Mouse (Mus musculus) spleen, postnatal 14 days (tissue): ENCODE data around the gene Rps16.

Experiments
- DNase-seq, 2 experiments: peaks; one replicate each; pipeline ENCODE4 v3.0.0; 2021 to 2022; ENCODE audit warnings: low spot score in 2 of 2

Rps16 gene

DNA sequence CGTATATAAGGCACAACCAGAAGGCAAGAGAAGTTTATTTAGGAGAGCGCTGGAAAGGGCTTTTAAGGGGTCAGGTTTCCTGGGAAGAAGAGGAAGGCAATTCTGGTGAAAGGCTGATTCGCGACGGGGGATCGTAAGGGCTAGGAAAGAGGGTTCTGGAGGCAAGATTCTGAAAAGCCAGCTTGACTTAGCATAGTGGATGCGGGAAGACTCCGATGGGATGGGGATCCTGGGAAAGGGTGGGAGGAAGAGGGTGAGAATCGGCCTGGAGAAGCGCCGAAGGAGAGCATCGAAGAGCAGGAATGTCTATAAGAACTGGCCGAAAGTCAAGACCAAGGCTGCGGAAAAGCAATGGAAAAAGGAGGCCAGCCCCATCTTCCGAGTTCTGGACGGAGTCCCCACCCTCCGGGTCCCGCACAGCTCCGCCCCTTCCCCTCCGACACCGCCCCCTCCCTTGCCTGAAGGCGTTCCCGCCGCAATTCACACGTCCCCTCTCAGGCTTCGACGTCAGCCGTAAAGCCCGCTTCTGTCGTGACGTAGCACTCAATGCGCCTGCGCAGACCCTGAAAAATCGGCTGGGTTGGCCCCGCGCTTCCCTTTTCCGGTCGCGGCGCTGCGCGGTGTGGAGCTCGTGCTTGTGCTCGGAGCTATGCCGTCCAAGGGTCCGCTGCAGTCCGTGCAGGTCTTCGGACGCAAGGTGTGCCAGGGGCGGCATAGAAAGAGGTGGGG, at the start of gene Rps16:
TSS of gene Rps16 (plus strand) at position 498 of the 729 bp plus-strand sequence.
- peak; percentile 98 for DNase-seq

DNA sequence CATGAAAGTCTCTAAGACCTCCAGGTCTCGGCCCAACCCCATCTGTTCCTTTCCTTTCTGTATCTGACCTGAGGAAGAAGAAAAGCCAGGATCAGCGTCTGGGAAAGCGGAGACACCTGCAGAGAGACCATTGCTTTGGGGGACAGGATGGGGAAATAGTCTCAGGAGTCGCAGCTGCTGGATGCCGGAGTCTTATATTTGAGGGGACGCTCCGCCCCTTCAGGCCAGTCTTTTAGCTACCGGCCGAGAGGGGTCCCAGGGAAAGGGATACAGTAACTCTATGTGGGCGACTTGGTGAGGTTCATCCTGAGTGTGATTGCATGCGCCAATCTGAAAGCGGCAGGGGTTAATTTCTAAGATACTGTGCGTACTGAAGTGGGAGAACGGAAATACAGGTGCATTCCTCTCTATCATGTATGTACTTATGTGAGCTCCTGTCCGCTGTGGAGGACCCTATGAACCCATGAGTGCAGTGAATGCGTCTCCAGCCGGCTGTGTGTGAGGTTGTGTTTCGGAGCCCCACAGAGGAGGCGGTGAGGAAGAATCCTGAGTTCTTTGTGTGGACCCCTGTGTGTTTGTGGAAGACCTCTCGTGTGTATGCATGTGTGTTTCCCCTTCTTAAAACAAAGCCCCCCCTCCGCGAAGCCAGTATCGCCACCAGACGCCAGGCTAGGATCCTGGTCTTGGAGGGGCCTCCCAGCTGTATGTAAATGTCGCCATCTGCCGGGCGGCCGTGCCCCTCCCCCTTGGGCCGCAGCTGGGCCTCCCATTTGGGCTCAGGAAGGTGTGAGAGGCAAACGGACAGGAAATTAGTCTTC, 48.6 kb upstream of the Rps16 start, which contains the start of gene Dll3:
TSS of gene Dll3 (minus strand) at position 623 of the 818 bp plus-strand sequence.
- peak; percentile 36 to 51 for DNase-seq

DNA sequence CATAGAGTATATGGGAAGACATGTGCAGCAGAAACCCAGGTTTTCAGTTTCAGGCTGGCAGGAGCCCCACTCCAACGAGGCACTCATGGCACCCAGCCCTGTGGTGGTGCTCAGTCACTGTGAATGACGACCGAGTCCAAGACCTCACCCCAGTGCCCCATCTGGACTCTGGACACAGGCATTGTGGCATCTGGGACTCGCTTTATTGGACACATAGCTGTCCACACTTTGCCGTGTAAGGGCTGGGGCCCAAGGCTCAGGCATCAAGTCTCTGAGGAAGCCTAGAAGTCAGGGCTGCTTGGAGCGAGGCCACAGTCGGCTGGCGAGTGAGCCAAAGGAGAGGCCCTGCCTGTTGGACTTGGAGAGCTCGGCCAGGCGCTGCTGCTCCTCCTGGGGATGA, 44.8 kb upstream of the Rps16 start:
- no peak for DNase-seq

DNA sequence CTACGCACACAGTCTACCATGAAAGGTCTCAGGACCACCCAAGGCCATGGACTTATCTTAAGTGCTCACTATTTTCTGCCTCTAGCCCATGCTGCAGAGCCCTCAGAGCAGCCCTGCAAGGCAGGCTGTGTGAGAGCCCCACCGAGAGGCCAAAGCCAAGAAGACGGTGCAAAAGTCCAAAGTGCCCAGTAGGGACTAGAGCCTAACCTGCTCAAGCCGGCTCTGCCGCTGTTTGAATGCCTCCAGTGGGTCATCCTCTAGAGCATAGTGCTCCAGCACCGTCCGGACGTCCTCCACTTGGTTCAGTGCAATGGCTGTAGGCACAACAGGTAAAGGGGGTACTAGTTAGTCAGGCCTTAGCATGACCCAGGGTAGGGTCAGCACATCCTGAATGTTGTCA, 44.2 kb upstream of the Rps16 start:
- DNase-seq: no peak

DNA sequence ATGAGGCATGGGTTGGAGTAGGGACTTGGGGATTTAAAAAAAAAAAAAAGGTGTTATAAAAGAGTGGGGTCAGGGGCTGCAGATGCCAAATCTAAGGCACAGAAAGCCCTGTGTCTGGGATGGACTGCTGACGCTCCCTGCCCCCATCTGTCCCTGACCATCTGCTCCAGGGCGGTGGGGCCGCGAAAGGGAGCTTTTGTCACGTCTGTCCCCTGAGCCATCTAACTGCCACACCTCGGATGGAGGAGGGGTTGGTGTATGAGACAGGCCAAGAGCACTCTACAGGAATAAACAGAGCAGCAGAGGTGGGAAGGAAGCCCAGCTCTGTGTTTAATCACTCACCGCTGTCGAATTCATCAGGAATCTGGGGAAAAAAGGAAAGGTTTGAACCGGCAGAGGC, 40.7 kb upstream of the Rps16 start:
- no peak for DNase-seq

DNA sequence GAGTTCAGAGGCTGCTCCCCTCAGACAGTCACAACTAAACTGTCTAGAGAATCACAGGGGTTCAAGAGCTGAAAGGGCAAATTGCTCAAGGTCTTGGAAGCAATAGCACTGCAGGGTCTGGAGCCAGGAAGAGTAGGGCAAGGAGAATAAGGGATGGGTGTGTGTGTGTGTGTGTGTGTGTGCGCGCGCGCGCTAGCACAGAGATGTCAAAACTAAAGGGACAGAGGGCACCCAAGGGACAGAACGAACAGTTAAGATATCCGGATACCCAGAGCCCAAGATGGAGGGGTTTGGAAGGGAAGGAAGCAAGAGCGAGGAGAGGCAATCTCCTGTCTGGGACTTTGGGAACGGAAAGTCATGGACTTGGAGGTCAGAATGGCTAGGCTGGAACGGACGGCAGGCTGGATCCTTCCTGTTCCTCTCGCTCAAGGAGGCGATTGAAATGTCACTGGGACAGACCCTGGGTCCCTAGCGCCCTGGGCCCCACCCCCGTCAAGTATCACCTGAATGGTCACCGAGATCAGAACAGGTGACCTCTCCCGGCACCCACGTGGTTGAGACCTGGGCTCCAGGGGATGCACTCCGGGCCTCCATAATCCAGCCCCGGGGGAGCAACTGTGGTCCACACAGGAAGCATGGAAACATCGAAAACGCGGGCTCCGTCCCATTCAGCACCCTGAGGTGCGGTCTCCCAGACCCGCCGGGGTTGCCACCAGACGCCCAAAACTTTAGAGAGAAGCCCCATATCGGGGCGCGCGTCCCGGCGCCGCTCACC, 39.1 kb upstream of the Rps16 start:
- no peak for DNase-seq

DNA sequence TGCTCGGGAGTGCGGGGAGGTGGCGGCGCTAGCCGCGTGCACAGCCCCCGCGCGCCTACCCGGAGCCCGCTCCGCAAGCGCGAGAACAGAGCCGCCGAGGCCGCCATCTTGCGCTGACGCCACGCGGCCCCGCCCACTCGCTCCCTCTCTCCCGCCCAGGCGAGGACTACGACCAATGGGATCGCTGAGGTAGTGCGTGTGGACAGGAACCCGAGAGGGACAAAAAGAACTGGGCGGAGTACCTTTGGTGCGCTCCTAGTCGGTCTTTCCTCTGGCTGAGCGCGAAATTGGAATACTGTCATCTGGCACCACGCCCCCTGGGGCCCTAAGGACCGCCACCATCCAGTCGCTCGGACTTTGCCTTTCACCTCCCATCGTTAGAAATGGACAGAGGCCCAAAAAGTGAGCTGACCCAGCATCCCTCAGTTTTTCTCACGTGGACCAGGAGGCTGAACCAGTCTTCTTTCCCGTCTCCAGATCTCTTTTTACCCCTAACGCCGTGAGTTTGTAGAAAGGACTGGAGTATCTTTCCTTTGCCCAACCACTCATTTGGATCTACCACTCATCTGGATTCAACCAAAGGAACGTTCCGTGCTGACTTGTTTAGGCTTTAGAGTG, 38.4 kb upstream of the Rps16 start, which contains the start of gene Timm50:
TSS of gene Timm50 (minus strand) at position 147 of the 618 bp plus-strand sequence.
- DNase-seq: peak; percentile 96 to 98

DNA sequence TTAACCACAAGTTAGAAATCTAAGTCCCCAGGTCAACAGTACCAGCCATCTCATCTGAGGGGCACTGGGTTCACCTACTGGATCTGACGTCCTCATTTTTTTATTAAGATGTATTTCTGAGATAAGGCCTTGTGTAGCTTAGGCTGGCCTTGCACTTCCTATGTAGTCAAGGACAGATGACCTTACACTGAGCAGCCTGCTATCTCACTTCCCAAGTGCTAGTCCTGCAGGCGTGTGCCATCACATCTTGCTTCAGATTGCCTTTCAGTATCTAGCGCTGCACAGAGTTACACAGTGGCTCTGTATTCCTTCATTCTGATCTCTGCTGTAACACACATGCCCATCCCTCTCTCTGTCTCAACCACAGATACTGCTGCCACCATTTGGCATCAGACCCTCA, 32.4 kb upstream of the Rps16 start:
- no peak for DNase-seq

DNA sequence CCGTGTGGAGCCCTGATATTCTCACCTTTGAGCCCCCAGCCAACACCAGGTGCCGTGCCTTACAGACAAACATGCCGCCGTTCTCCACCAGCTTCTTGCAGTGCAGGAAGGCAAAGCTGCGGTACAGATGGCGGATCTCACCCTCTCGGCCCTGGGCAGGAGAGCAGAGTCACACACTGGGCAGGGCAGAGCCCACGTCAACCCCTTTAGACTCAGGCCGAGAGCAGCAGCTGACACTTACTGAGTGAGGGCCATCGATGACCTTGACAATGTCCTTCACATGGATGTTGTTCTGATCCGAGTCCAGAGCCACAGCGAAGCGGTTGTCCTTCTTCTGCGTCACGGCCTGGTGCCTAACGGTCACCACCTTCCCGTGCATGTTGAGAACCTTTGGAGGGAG, 31.7 kb upstream of the Rps16 start:
- no peak for DNase-seq

DNA sequence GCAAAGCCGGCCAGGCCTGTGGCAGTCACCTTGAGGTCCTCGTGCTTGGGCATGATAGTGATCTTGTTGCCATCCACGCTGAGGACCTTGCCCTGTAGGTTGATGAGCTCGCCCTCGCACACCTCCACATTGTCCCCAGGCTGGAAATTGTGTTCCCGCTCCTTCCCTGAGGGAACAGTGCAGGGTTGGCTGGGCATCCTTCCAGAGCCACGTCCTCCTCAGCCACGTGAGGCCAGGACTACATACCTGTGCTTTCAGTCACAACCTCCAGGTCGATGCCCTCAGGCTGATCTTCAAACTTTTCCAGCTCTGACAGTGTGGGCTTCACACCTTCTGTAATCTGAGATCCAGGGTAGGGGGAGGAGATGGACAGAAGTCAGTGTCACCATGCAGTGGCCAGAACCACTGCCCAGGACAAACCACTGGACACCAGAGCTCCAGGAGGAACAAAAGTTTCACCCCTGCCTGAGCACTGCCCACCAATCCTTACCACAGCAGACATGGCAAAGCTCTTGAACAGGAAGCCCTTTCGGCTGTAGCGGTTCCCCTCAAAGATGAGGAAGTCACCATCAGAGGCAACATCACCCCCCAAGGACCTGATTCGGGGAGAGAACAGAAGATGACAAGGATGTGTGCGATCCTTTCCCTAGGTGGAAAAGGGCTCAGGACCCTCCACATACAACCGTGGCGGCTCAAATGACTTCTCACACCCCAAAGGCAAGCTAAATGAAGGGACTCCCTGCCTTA, 28.3 kb upstream of the Rps16 start:
- no peak for DNase-seq

DNA sequence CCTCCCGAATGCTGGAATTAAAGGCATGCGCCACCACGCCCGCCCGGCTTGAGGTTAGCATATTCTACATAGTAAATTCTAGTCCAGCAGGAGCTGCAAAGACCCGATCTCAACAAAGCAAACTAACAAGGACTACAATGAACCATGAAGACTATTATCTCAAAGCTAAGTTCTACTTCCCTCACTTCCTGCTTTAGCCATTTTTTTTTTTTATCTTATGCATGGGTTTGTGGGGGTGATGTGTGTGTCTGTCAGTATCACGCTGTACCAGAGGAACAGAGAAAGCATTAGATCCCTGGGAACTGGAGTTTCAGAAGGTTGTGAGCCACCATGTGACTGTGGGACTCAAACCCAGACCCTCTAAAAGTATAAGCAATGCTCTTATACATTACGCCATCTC, 25.2 kb upstream of the Rps16 start:
- DNase-seq: no peak

DNA sequence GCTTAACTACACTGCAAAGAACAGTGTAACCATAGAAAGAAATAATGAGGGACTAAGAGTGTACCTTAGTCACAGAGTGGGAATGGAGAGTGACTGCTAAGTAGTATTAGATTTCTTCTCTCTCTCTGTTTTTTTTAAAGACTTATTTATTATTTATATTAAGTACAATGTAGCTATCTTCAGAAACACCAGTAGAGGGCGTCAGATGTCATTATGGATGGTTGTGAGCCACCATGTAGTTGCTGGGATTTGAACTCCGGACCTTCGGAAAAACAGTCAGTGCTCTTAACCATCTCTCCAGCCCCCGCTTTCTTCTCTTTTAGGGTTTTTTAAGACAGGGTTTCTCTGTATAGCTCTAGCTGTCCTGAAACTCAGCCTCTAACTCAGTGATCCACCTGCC, 24.0 kb upstream of the Rps16 start:
- DNase-seq: no peak

DNA sequence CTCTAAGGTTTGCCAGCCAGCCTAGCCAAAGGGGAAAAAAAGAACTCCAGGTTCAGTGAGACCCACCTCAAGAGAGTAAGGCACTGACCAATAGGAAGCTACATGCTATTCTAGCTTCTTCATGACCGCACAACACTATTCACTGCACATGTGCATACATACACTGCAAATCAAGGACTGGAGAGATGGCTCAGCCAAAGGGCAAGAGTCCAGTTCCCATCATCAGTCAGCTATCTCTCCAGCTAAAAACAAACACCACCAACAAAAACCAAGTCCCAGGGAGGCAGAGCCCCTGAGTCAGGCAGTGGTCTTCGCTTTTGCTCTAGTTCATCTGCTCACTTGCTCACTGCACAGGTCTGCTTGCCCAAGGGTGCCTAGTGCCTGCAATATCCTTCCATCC, 22.2 kb upstream of the Rps16 start:
- no peak for DNase-seq

DNA sequence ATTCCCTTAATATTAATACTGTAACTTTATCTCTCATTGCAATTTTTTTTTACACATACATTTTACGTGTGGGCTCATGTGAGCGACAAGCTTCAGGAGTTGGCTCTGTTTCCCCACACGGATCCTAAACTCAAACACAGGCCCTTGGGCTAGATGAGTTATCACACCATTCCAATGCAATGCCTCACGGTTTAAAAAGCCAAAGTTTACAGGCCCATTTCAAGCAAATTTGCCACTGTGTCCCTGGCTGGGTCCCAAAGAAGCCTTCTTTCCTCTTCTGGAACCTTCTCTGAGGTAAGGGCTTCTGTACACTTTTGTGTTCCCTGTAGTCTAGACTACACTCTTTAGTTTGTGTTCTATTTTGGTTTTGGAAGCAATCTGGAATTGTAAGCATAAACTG, 15.9 kb upstream of the Rps16 start:
- DNase-seq: no peak

DNA sequence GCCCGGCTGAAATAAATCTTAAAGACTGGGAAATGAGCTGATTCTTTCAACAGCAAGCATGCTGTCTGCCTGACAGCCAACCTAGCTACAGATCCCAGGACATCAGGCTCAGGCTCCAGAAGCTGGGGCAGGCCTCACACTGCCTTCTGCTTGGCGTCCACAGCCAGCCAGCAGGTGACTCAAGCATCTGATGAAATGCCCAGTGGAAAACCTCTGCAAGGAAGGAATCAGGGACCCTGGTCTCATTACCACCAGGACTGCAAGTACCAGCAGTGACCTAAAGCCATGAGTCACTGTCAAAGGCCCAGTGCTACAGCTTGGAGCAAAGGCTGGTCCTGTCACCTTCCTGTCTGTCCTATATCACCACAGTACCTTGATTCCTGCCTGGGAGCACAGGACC, 15.0 kb upstream of the Rps16 start:
- no peak for DNase-seq

DNA sequence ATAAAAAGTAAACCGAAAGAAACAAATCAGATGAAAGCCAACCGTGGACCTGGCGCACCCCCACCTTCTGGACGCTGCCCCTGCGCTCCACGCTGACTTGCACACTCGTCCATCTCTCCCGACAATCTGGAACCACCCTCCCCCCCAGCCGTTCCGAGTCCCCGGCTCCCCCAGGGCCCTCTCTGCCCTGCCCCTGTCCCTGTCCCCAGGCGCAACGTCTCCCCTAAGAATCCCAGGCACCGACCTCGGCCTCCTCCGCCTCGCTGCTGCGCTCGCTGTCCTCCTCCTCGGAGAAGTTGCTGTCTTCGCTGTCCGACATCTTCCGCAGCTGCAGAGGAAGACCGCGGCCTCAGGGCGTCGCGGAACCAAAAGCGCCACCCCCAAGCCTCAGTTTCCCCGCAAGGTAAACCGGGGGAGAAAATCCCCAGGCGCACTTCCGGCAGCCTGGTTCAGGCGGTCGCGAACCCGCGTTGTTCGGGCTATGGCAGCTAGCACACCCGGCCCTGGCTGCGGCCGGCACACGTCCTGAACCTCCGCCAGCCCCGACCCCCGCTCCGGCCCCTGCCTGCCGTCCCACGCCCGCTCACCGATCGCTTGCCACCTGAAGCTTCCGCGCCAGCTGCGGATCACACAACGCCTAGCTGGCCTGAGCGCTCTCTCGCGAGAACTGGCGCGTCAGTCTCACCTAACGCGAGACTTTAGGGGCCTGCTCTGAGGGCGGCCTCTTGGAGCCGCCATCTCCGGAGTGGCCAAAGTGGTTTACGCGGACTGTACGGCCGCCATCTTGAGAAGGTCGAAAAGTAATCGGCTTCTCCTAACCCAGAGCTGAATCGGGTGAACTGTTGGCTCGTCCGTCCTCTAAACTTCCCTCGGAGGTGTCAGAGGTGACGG, 12.1 kb upstream of the Rps16 start, which contains the start of gene Supt5:
TSS of gene Supt5 (minus strand) at position 639 of the 891 bp plus-strand sequence.
- peak; percentile 93 to 95 for DNase-seq

DNA sequence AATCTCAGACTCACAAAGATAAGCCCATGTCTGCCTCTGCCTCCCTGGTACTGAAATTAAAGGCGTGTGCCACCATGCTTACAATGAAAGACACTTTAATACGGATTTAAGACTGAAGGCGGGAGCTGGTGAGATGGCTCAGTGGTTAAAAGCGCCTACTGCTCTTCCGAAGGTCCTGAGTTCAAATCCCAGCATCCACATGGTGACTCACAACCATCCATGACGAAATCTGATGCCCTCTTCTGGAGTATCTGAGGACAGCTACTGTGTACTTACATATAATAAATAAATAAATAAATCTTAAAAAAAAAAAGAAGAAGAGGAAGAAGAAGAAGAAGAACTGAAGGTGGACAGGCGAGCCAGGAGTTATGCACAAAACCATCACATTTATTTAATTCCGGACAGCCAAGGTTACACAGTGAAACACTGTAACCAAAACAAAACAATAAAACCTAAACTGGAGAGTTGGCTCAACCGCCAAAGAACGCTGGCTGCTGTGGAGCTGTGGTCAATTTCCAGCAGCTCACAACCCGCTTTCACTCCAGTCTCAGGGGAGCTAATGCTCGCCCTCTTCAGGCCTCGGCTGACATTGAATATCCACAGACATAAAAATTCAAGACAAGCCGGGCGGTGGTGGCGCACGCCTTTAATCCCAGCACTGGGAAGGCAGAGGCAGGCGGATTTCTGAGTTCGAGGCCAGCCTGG, 11.1 kb upstream of the Rps16 start:
- peak in 1 of 2 experiments; percentile 45 for DNase-seq

DNA sequence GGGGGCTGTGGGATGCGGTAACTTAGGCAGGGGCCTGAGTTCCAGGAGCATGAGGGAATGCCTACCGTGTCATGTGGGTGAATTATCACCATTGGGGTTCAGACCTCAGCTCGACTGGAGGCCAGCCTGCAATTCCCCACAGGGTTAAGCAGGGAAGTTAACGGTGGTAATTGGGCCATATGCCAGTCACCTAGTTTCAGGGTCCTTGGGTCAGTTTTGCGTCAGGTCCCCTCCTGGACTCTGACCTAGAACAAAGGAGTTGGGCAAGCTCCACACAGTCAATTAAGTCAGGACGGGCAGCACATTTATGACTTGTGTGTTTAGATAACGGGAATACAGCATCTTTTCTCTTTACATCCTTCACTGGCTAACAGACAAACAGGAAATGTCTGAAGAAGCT, 9.1 kb upstream of the Rps16 start:
- no peak for DNase-seq

DNA sequence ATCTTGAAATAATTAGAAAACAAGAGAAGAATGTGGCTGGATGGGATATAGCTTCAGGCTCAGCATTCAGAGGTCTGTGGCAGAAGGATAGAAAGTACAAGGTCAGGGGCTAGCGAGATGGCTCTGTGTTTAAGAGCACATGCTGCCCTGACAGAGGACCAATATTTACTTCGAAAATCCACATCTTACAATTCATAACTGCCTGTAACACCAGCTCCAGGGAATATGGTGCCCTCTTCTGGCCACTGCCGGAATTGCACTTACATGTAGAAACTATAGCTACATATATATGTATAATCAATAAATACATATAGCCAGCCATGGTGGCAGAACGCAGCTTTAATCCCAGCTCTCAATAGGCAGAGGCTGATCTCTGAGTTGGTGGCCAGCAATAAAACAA, 5.8 kb upstream of the Rps16 start:
- DNase-seq: peak; percentile 46 to 75
